Mouse (Mus musculus): ENCODE results near the gene Prl8a9.

DNA sequence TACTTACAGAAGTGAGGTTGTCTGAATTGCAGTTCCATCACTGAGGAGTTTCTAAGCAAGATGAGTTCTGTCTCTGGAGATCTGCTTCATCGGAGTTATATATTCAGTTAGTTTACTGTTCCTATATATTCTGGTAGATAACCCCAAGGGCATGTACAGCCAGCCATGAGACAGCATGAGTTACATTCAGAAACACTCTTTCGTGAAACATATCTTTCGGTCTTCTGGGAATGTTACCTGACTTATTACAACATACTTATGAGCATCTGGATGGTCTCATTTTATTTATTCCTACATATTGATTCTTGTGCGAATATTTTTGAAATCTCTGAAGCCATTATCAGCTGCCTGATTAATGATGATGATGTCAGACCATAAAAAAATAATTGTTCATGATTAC, 51.3 kb downstream of the Prl8a9 start, which contains the start of gene Prl8a8:
- TF ChIP-seq POLR2A (IDR thresholded peaks at IDR 0.05; ENCODE audit: low read depth, low read length) (no peak), CTCF (IDR thresholded peaks at IDR 0.05; ENCODE audit: extremely low read depth, insufficient read depth, insufficient read length, insufficient replicate concordance) (no peak)
